Mouse (Mus musculus): Measurements from ENCODE around the gene Btbd6.

DNA sequence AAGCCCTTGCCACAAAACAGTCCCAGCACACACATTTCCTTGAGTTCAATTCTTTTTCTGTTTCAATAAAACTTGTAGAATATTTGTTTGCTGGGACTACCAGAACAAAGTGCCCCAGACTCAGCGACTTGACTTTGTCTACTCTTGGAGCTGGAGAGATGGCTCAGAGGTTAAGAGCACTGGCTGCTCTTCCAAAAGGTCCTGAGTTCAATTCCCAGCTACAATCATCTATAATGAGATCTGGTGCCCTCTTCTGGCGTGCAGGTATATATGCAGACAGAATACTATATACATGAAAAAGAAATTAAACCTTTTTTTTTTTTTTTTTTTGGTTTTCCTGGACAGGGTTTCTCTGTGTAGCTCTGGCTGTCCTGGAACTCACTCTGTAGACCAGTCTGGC, 26.4 kb downstream of the Btbd6 start:
- TF ChIP-seq CTCF (IDR thresholded peaks at IDR 0.05; ENCODE audit: control insufficient read depth, insufficient read depth, insufficient replicate concordance, low read depth, low read length) (no peak), POLR2A (IDR thresholded peaks at IDR 0.05; ENCODE audit: control insufficient read depth, low read depth, low read length) (no peak)

Measured in testis, adult 2 months (tissue).